Mouse (Mus musculus) thymus, adult 2 months (tissue): ENCODE measurements at regions not wholly inside any gene's neighbourhood (a gene's known extent, or its start where the extent isn't known, plus 50 kb on each side); places are given as distances from the start of the nearest gene placed in this dataset.

Experiments used
- CTCF ChIP-seq: fragments of 200-500 bp; IDR thresholded peaks from 2 replicates; pipeline ENCODE4 v1.5.1; 2012; ENCODE audit warnings: mild to moderate bottlenecking, control low read depth, low read length, moderate library complexity, borderline replicate concordance; ENCODE audit not compliant: control insufficient read depth, poor library complexity, insufficient read depth; ENCODE audit errors: extremely low read depth
- POLR2A ChIP-seq: fragments of 200-500 bp; IDR thresholded peaks from 2 replicates; pipeline ENCODE4 v1.6.1; 2012; ENCODE audit warnings: mild to moderate bottlenecking, low read length, control low read depth, moderate library complexity; ENCODE audit not compliant: control insufficient read depth, poor library complexity, insufficient read depth; ENCODE audit errors: extremely low read depth

- no peak for TF ChIP-seq CTCF
- TF ChIP-seq POLR2A, result no peak
These were observed 159.3 kb downstream of the Wdr11 start for GRCm38 (mm10) chr7:129750936-129751335.
